Mouse (Mus musculus) stomach, embryonic 16.5 days (tissue): ENCODE measurements around the gene Ralgps2. TPM values are rescaled to one million over a fixed set of nuclear protein-coding genes. Genes with fewer than 3 reads are reported as not detected.
A peak's percentile ranks its signal among the peaks of the same experiment; 100 is the strongest.

Source experiments
- ATAC-seq: fragments of 200-750 bp; cut with Nextera tagmentation; 2 replicates; pipeline ENCODE4 v1.8.0; 2017; ENCODE audit warnings: moderate number of reproducible peaks, moderate TSS enrichment; ENCODE audit not compliant: insufficient read depth, low FRiP score
- H3K27ac ChIP-seq: fragments of 300-500 bp; sonication (generic); 2 replicates; pipeline ENCODE4 v1.5.1; 2014; ENCODE audit warnings: low read length
- H3K27me3 ChIP-seq: fragments of 300-500 bp; sonication (generic); 2 replicates; pipeline ENCODE4 v1.6.1; 2014; ENCODE audit warnings: low read length, control low read depth, mixed read lengths; ENCODE audit not compliant: control insufficient read depth, insufficient read depth
- H3K36me3 ChIP-seq: fragments of 300-500 bp; sonication (generic); 2 replicates; pipeline ENCODE4 v1.6.1; 2014; ENCODE audit warnings: low read length; ENCODE audit not compliant: control insufficient read depth, insufficient read depth
- H3K4me1 ChIP-seq: fragments of 300-500 bp; sonication (generic); 2 replicates; pipeline ENCODE4 v1.6.1; 2014; ENCODE audit warnings: low read length, control low read depth, mixed read lengths; ENCODE audit not compliant: control insufficient read depth, insufficient read depth
- H3K4me2 ChIP-seq: fragments of 300-500 bp; sonication (generic); 2 replicates; pipeline ENCODE4 v1.6.1; 2014; ENCODE audit warnings: low read depth, low read length, mixed read lengths
- H3K4me3 ChIP-seq: fragments of 300-500 bp; sonication (generic); replicated peaks from 2 replicates; pipeline ENCODE4 v1.5.1; 2014; ENCODE audit warnings: mild to moderate bottlenecking, low read length
- H3K9ac ChIP-seq: fragments of 300-500 bp; sonication (generic); 2 replicates; pipeline ENCODE4 v1.6.1; 2014; ENCODE audit warnings: low read length
- H3K9me3 ChIP-seq: fragments of 300-500 bp; sonication (generic); replicated peaks from 2 replicates; pipeline ENCODE4 v1.6.1; 2016; ENCODE audit warnings: low read length, control low read depth; ENCODE audit not compliant: control insufficient read depth
- WGBS: fragments of 180-500 bp; shearing (Covaris S2); extraction: QIAGEN DNeasy Blood & Tissue Kit; methylation state at CpG from one replicate; pipeline ENCODE4 v1.1.7; 2014; 5-methylcytosine and 5-hydroxymethylcytosine counted together
- polyA plus RNA-seq: library from polyadenylated mRNA; unstranded; fragments of >200 nt; fragmentation: Nextera tagmentation; extraction: Ambion mirVana; gene quantifications from 2 replicates; pipeline ENCODE4 v1.2.1, GENCODE M21; 2015

Gene Ralgps2
- polyA plus RNA-seq, 1 experiment from 2014 or later: 54.5 TPM

GRCm38 (mm10) chr1:156761430-156761801, 178.0 kb downstream of the Ralgps2 start:
- no peak overlapping the region for H3K27ac ChIP-seq
- ATAC-seq: no peak
- WGBS: 66% methylated on average over 10 of the region's 10 CpGs

GRCm38 (mm10) chr1:156760549-156761429, 178.6 kb downstream of the Ralgps2 start:
- Histone ChIP-seq H3K4me2 (no peak overlapping the region), H3K4me3 (no peak overlapping the region), H3K36me3 (no peaks in the 10 kb centered on the region), H3K9ac (no peak overlapping the region), H3K27ac (no peak overlapping the region), H3K9me3 (no peaks in the 10 kb centered on the region), H3K27me3 (no peaks in the 10 kb centered on the region), H3K4me1 (0 out of 2 replicates have a peak, but pooled peaks cover 3% of the 10 kb centered on the region)
- 71% methylated on average over 13 of the region's 13 CpGs for WGBS
- ATAC-seq: no peak

More at GRCm38 (mm10) chr1:156761430-156761801, 178.0 kb downstream of the Ralgps2 start:
- no peak overlapping the region for H3K4me2 ChIP-seq
- no peaks in the 10 kb centered on the region for H3K27me3 ChIP-seq
- no peaks in the 10 kb centered on the region for H3K36me3 ChIP-seq
- no peak overlapping the region for H3K4me3 ChIP-seq
- H3K4me1 ChIP-seq: 0 out of 2 replicates have a peak, but pooled peaks cover 3% of the 10 kb centered on the region
- no peak overlapping the region for H3K9ac ChIP-seq
- H3K9me3 ChIP-seq: peaks cover 5% of the 10 kb centered on the region; the same call in 1 of the 2 replicates

GRCm38 (mm10) chr1:156758326-156758725, 181.1 kb downstream of the Ralgps2 start:
- Histone ChIP-seq H3K9ac (no peak overlapping the region), H3K27ac (no peak overlapping the region), H3K27me3 (no peaks in the 10 kb centered on the region), H3K9me3 (no peaks in the 10 kb centered on the region), H3K4me1 (0 out of 2 replicates have a peak, but pooled peaks cover 11% of the 10 kb centered on the region), H3K36me3 (no peaks in the 10 kb centered on the region), H3K4me2 (no peak overlapping the region), H3K4me3 (no peak overlapping the region)
- WGBS: 50% methylated on average over 4 of the region's 4 CpGs
- no peak for ATAC-seq

- no peak for ATAC-seq
- H3K27ac ChIP-seq: peak overlapping the region; percentile 47; the same call in 1 of the 2 replicates
Observed at GRCm38 (mm10) chr1:156754608-156755413, 184.6 kb downstream of the Ralgps2 start.

More at GRCm38 (mm10) chr1:156754608-156755413, 184.6 kb downstream of the Ralgps2 start:
- H3K36me3 ChIP-seq: no peaks in the 10 kb centered on the region
- 0 out of 2 replicates have a peak, but pooled peaks cover 13% of the 10 kb centered on the region for H3K4me1 ChIP-seq
- 40% methylated on average over 15 of the region's 15 CpGs for WGBS
- no peak overlapping the region for H3K4me3 ChIP-seq
- H3K4me2 ChIP-seq: no peak overlapping the region
- H3K27me3 ChIP-seq: no peaks in the 10 kb centered on the region
- no peaks in the 10 kb centered on the region for H3K9me3 ChIP-seq
- H3K9ac ChIP-seq: no peak overlapping the region

Other genes with a start within 250 kb of the Ralgps2 start
- 33.2 and 37.1 TPM in 2 replicates for gene Fam20b, start 220.5 kb downstream of the Ralgps2 start, polyA plus RNA-seq
- 19.3 and 20.0 TPM in 2 replicates for gene Angptl1, start 101.1 kb downstream of the Ralgps2 start, polyA plus RNA-seq
- not detected in 2 replicates for gene Tex35, start 169.1 kb upstream of the Ralgps2 start, polyA plus RNA-seq